Mouse (Mus musculus): ENCODE measurements around the gene Ndufc1. TPM values are rescaled to one million over a fixed set of nuclear protein-coding genes. Genes with fewer than 3 reads are reported as not detected.
A peak's percentile ranks its signal among the peaks of the same experiment; 100 is the strongest.

Ndufc1 gene
- polyA plus RNA-seq, 1 experiment from 2014 or later = 780 TPM

GRCm38 (mm10) chr3:51365517-51365882, 43.3 kb downstream of the Ndufc1 start:
- ATAC-seq (no peak), DNase-seq (no peak)
- Histone ChIP-seq H3K9ac (replicated peaks) (0 out of 2 replicates have a peak overlapping the region, but pooled peaks have one; percentile 44), H3K36me3 (replicated peaks; ENCODE audit: insufficient read depth, low read length) (no peaks in the 10 kb centered on the region), H3K4me1 (ENCODE audit: insufficient read depth) (peaks cover 8% of the 10 kb centered on the region), H3K9me3 (ENCODE audit: low read length) (no peaks in the 10 kb centered on the region), H3K27ac (ENCODE audit: low read depth) (no peak overlapping the region), H3K27me3 (ENCODE audit: insufficient read depth, low read length) (no peaks in the 10 kb centered on the region), H3K4me2 (ENCODE audit: low read depth, low read length) (peak overlapping the region; percentile 81), H3K4me3 (ENCODE audit: low read depth, low read length) (peak overlapping the region; percentile 44; the same call in 1 of the 2 replicates)
- WGBS (ENCODE audit: insufficient replicate concordance) = 2% methylated on average over 3 of the region's 3 CpGs
- no peak for TF ChIP-seq CTCF (IDR thresholded peaks at IDR 0.05; ENCODE audit: low read depth)
- TF ChIP-seq EP300 (IDR thresholded peaks at IDR 0.05; ENCODE audit: low read depth) = 0 out of 2 replicates have a peak, but pooled peaks have one; percentile 2

GRCm38 (mm10) chr3:51364703-51365516, 43.9 kb downstream of the Ndufc1 start:
- ATAC-seq = peak; percentile 92

GRCm38 (mm10) chr3:51361066-51361465, 47.7 kb downstream of the Ndufc1 start:
- WGBS (ENCODE audit: insufficient replicate concordance) = 50% methylated on average over 9 of the region's 9 CpGs
- no peak overlapping the region for H3K9ac ChIP-seq (replicated peaks)
- H3K27me3 ChIP-seq (ENCODE audit: insufficient read depth, low read length) = no peaks in the 10 kb centered on the region
- ATAC-seq (no peak), DNase-seq (no peak)
- no peaks in the 10 kb centered on the region for H3K36me3 ChIP-seq (replicated peaks; ENCODE audit: insufficient read depth, low read length)
- H3K9me3 ChIP-seq (ENCODE audit: low read length) = no peaks in the 10 kb centered on the region
- H3K4me2 ChIP-seq (ENCODE audit: low read depth, low read length) = no peak overlapping the region
- no peak overlapping the region for H3K27ac ChIP-seq (ENCODE audit: low read depth)
- H3K4me1 ChIP-seq (ENCODE audit: insufficient read depth) = peaks cover 18% of the 10 kb centered on the region
- no peak overlapping the region for H3K4me3 ChIP-seq (ENCODE audit: low read depth, low read length)
- TF ChIP-seq EP300 (IDR thresholded peaks at IDR 0.05; ENCODE audit: low read depth) (no peak), CTCF (IDR thresholded peaks at IDR 0.05; ENCODE audit: low read depth) (no peak)

More at GRCm38 (mm10) chr3:51364703-51365516, 43.9 kb downstream of the Ndufc1 start:
- TF ChIP-seq CTCF (IDR thresholded peaks at IDR 0.05; ENCODE audit: low read depth) (peak; percentile 93), EP300 (IDR thresholded peaks at IDR 0.05; ENCODE audit: low read depth) (peak; percentile 61; the same call in 1 of the 2 replicates)
- peak overlapping the region; percentile 44 for H3K4me3 ChIP-seq (ENCODE audit: low read depth, low read length)
- no peaks in the 10 kb centered on the region for H3K36me3 ChIP-seq (replicated peaks; ENCODE audit: insufficient read depth, low read length)
- peak; percentile 80 for DNase-seq
- no peaks in the 10 kb centered on the region for H3K9me3 ChIP-seq (ENCODE audit: low read length)
- 5% methylated on average over 31 of the region's 31 CpGs for WGBS (ENCODE audit: insufficient replicate concordance)
- H3K27me3 ChIP-seq (ENCODE audit: insufficient read depth, low read length) = no peaks in the 10 kb centered on the region
- peak overlapping the region; percentile 31; the same call in 1 of the 2 replicates for H3K27ac ChIP-seq (ENCODE audit: low read depth)
- peak overlapping the region; percentile 81 for H3K4me2 ChIP-seq (ENCODE audit: low read depth, low read length)
- H3K9ac ChIP-seq (replicated peaks) = peak overlapping the region; percentile 44; the same call in 1 of the 2 replicates
- peaks cover 8% of the 10 kb centered on the region for H3K4me1 ChIP-seq (ENCODE audit: insufficient read depth)

DNA sequence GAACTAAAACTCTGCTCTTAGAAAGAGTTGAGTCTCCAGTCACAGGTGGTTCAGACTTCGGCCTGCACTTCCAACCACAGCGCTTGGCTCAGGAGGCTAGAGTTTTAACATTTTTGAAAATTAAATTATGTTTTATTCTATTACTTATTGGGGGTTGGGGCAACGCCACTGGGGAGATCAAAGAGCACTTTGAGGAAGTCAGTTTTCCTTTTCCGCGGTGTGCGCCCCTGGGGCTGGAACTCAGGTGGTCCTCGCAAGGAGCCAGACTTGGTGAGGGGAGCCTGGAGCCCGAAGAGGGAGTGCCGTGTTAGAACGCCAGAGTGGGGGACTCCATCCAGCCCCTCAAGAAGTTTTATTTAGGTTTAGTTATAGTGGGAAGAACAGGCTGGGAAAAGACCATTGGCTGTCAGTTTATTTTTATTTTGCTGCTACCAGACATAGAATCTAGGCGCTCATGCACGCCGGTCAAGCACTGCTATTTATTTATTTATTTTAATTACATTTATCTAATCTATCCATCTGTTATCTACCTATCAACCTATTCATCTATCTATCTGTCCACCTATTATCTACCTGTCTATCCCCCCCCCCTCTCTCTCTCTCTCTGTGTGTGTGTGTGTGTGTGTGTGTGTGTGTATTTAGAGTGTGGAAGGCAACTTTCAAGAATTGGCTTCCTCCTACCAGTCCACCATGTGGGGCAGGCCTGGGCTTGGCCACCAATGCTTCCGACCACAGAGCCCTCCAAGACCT, 49.1 kb downstream of the Ndufc1 start:
- Histone ChIP-seq H3K9me3 (ENCODE audit: low read length) (no peaks in the 10 kb centered on the region), H3K4me1 (ENCODE audit: insufficient read depth) (peaks cover 12% of the 10 kb centered on the region), H3K27ac (ENCODE audit: low read depth) (no peak overlapping the region), H3K4me3 (ENCODE audit: low read depth, low read length) (no peak overlapping the region), H3K27me3 (ENCODE audit: insufficient read depth, low read length) (no peaks in the 10 kb centered on the region), H3K36me3 (replicated peaks; ENCODE audit: insufficient read depth, low read length) (no peaks in the 10 kb centered on the region), H3K9ac (replicated peaks) (no peak overlapping the region), H3K4me2 (ENCODE audit: low read depth, low read length) (peak overlapping the region; percentile 96)
- TF ChIP-seq CTCF (IDR thresholded peaks at IDR 0.05; ENCODE audit: low read depth) (no peak), EP300 (IDR thresholded peaks at IDR 0.05; ENCODE audit: low read depth) (no peak)
- DNase-seq (no peak), ATAC-seq (no peak)
- 39% methylated on average over 14 of the region's 14 CpGs for WGBS (ENCODE audit: insufficient replicate concordance)

- H3K27me3 ChIP-seq (ENCODE audit: insufficient read depth, low read length) = no peaks in the 10 kb centered on the region
- H3K27ac ChIP-seq (ENCODE audit: low read depth) = peak overlapping the region; percentile 69
- WGBS (ENCODE audit: insufficient replicate concordance) = under 1% methylated on average over 50 of the region's 50 CpGs
- H3K4me1 ChIP-seq (ENCODE audit: insufficient read depth) = peaks cover 10% of the 10 kb centered on the region
- H3K9ac ChIP-seq (replicated peaks) = peak overlapping the region; percentile 69
- H3K9me3 ChIP-seq (ENCODE audit: low read length) = no peaks in the 10 kb centered on the region
- ATAC-seq (peak; percentile 77), DNase-seq (peak; percentile 83)
- H3K4me2 ChIP-seq (ENCODE audit: low read depth, low read length) = peak overlapping the region; percentile 96
- no peak for TF ChIP-seq CTCF (IDR thresholded peaks at IDR 0.05; ENCODE audit: low read depth)
- TF ChIP-seq EP300 (IDR thresholded peaks at IDR 0.05; ENCODE audit: low read depth) = no peak
- H3K4me3 ChIP-seq (ENCODE audit: low read depth, low read length) = peak overlapping the region; percentile 66
- no peaks in the 10 kb centered on the region for H3K36me3 ChIP-seq (replicated peaks; ENCODE audit: insufficient read depth, low read length)
Measured at GRCm38 (mm10) chr3:51358660-51359557, 49.9 kb downstream of the Ndufc1 start.
